Mouse (Mus musculus) regulatory T cell (primary cell): ENCODE measurements around the gene Ttll11.

Source experiments
- in situ Hi-C: fragments of 300-600 bp; cut with MboI, MseI; formaldehyde crosslinking; loops from one replicate; pipeline ENCODE4 v1.15.1; 2025; ENCODE audit warnings: high pct_unique_total_duplicates

The Ttll11 gene

GRCm38 (mm10) chr2:35858281-35858680, 121.4 kb downstream of the Ttll11 start:
- in situ Hi-C loops: no loop called here

DNA sequence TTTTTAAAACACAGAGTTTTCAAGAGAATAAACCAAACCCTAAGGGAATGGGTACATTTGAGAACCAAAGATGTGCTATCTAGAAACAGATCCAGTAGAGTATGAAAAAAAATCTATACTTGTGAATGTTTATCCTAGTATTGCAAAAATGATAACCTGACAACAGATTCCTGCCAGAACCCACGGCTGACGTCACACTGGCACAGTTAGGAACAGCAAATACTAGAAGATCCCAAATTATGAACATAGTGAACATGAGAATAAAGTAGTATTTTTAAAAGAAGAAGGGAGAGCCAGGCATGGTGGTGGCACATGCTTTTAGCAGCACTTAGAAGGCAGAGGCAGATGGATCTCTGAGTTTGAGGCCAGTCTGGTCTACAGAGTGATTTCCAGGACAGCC, 122.8 kb downstream of the Ttll11 start:
- in situ Hi-C loops: no loop called here

DNA sequence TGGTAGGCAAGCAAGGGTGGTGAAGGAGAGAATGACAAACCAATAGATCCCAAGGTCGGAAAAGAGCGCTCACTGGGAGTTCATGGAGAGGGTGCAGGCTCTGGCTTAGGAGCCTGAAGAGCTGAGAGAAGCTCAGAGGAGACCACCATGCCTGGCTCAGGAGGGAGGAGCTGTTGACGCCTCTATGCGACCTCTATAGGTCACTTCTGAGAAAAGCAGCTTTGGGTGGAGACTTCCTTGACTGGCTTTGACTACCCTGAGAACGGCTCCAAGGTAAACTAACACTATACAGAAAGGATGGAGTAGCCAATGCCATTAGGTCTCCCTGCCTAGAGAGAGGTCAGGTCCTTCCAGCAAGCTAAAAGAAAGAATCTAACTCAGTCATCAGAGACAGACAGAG, 124.8 kb downstream of the Ttll11 start:
- in situ Hi-C loops: no loop called here

DNA sequence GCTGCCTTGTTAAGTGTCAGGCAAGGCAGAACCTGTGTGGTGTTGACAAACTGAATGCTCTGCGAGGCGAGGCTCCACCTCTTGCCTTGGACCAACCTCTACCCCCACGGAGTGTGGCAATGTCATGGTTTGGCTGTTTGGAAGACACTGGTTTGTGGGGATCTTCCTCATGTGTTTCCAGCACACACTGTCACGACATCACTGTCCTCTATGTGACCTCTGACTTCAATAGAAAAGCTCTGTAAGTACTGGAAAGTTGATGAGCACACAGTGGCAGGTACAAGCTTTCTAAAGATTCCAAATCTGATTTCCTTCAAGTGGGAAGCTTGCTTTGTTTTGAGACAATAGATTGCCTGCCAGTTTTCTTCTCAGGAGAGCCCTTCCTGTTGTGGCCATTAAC, 126.7 kb downstream of the Ttll11 start:
- in situ Hi-C loops: no loop called here

GRCm38 (mm10) chr2:35852164-35852509, 127.6 kb downstream of the Ttll11 start:
- in situ Hi-C loops: no loop called here

- in situ Hi-C loops: no loop called here
Observed at GRCm38 (mm10) chr2:35851420-35852163, 128.1 kb downstream of the Ttll11 start.

DNA sequence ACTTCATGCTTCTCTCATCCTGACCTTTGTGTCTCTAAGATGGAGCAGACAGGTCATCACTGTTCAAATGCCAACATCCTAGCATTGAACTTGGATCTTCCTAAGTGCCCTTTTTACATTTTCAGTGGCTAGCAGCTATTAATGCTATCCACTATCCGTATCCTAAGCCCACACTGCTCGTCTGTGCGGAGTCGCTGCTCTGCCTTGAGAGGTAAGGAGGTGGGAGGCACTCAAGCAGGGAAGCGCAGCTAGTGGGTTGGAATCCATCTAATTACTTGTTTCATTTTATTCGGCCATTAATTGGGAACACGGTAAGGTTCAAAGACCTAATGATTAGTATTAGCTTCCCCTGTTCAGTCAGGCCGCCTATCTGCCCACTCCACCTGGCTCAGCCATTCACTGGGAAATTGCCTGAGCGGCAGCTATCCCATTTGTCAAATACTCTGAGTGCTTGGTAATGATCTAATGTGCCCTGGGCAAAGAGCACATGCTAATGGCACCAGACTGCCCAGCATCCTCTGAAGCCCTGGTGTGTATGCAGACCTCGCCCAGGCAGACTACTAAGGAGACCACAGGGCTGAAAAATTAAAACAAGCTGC, 130.0 kb downstream of the Ttll11 start:
- in situ Hi-C loops: no loop called here

DNA sequence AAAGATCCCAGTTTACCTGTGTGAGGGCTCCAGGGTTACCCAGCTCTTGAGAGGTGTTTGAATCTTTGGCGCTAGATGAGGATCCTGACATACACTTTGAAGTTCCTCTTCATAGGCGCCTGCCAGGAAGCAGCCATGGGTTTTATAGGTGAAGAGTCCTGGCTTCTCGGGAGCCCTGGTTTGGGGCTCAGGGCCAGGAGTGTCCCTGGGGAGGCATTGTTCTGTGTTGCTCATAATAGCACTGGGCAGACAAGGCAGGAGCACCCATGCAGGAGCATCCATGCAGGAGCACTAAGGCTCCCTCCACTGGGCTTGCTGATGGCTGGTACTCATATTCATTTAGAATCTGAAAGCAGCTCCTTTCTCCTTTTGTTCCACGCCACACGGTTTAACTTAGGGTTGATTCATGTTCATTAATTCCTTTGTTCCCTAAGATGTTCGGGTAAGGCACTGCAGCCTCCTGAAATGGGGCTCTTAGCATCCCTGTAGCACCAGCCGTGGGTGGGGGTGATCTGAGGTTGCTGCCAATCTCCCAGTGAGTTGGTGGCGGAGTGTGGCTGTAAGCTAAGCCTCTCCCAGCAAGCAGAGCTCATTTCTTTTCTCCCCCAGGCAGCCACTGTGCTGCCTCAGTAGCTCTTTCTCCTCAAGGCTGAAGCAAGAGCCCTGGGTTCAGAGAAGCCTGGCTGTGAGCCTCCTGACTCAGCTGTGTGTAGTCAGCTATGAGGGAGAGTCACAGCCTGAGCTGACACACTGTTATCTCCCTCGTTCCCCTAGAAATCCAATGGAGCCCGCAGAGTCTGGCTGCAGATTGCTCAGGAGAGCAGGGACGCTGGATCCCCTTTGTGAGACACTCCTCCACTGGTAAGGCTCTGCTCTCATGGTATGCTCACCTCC, 133.9 kb downstream of the Ttll11 start:
- in situ Hi-C loops: no loop called here

GRCm38 (mm10) chr2:35843896-35844690, 135.6 kb downstream of the Ttll11 start:
- in situ Hi-C loops: no loop called here

- in situ Hi-C loops: no loop called here
Observed at GRCm38 (mm10) chr2:35842780-35843474, 136.8 kb downstream of the Ttll11 start.

- in situ Hi-C loops: no loop called here
Observed at GRCm38 (mm10) chr2:35841841-35842420, 137.8 kb downstream of the Ttll11 start.

- in situ Hi-C loops: no loop called here
Observed at GRCm38 (mm10) chr2:35840956-35841816, 138.5 kb downstream of the Ttll11 start.

DNA sequence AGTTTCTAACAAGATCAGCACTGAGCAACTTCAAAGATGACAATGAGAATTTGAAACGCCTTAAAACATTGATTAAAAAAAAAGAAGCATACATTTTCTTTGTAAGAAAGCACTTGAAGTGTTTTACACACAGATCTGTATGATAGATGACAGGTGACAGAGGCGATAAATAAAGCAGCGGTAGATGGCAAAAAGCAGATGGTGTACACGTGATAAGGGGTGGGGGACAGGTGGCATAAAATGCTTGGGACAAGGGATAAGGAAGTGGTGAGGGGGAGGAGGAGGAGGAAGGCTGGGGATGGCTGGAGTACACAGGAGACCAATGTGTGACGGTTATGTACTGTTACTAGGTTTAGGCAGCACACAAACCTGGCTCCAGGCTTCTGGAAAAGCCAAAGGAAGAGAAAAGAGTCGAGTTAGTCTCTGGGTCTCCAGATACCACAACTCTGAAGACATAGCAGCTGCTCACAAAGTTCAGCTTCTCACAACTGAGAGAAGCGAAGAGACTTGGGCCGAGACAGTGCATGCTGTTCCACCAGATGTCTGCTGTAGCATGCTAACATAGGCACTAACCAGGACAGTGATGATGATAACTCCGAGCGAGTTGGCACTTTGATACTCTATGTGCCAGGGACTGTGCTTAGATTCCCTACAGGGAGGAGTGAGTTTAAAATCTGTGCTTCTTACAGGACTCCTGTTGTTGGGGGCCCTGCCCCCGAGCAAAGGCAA, 140.8 kb downstream of the Ttll11 start:
- in situ Hi-C loops: no loop called here

GRCm38 (mm10) chr2:35834198-35834913, 145.4 kb downstream of the Ttll11 start:
- in situ Hi-C loops: no loop called here

DNA sequence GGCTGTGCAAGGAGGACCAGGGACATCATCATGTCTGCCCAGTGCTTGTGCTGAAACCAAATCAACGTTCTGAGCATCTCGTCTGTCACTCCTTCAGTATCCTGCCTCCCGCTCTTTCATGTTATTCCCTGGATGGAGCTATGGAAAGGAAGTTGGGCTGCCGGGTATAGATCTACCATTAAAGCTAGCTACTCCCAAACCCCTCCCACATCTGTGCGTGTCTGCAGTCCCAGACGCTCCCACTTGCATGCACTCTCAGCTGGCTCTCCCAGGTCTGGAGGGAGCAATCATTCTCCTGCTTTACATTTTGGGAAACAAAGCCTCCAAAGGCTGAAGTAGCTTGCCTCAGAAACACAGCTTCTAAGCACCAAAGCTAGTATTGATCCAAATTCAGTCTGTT, 146.2 kb downstream of the Ttll11 start:
- in situ Hi-C loops: no loop called here

DNA sequence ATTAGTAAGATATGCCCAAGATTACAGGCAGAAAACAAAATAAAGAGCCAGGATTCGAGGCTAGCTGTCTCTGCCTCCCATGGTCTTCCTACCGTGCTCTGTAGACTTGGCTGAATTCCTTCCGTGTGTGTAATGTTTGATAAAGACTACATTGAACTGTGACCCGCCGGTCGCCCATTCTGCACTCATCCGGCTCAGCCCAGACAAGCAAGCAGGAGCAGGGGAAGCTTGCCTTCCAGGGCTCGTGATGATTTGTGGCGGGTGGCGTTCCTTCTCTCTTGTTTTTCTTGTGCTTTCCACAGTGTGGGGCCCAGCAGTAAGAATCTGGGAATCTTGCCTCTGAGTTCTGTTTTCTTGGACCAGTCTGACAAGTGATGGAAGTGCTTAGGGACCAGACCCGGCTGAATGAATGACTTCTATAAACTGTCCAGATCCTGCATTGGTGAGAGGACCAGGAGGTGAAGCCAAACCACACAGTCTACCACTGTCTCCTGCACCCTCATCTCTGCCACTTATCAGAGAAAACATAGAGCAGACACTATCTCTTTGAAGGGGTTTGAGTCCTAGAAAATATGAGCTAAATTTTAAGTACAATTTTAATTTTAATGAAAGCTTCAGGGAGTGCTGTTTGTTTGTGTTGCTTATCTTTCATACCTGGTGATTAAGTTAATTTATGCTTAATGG, 146.8 kb downstream of the Ttll11 start:
- in situ Hi-C loops: no loop called here

DNA sequence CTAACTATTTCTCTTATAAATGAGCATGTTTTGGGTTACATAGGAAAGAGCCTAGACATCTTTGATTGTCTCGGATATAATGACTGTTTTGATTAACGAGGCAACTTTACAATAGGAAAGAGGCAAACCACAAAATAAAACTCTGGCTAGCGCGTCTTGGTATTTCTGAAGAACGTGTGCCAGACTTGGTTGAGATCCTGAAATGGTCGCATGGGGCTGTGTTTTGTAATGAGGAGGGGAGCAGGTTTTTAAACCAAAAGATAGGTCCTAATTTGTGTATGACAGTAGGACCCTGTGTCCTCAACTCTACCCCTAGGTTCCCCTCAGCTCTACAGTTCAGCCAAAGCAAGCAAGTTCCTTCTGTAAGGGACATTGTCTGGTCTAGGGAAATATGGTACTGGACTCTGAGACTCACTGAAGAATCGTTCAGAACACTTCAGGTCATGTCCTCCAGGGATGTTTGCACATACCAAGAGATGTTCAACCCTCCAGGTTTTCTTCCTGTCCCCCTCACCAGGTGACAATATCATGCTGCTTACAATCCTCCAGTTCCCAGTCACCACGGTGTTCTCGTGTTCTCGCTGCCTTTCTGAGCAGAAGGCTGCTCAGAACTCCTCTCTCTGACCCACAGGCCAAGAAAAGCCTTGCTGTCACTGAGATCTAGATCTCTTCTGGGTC, 147.7 kb downstream of the Ttll11 start:
- in situ Hi-C loops: no loop called here
